Mouse (Mus musculus): Measurements from ENCODE around the gene Kctd12. TPM values are rescaled to one million over a fixed set of nuclear protein-coding genes. Genes with fewer than 3 reads are reported as not detected.

The Kctd12 gene
- total RNA-seq, 2 experiments from 2014 or later: 48.1 to 51.1 TPM

GRCm38 (mm10) chr14:102966241-102966640, 16.2 kb downstream of the Kctd12 start:
- no peak for DNase-seq (ENCODE audit: low spot score in 2 of 2)

- DNase-seq (ENCODE audit: low spot score in 2 of 2): no peak
Observed at GRCm38 (mm10) chr14:102965841-102966240, 16.6 kb downstream of the Kctd12 start.

GRCm38 (mm10) chr14:102962019-102962418, 20.4 kb downstream of the Kctd12 start:
- DNase-seq (ENCODE audit: low spot score in 2 of 2): no peak

GRCm38 (mm10) chr14:102953511-102953910, 28.9 kb downstream of the Kctd12 start:
- DNase-seq (ENCODE audit: low spot score in 2 of 2): no peak

GRCm38 (mm10) chr14:102951974-102952373, 30.5 kb downstream of the Kctd12 start:
- DNase-seq (ENCODE audit: low spot score in 2 of 2): no peak

- no peak for DNase-seq (ENCODE audit: low spot score in 2 of 2)
Observed at GRCm38 (mm10) chr14:102947796-102948195, 34.6 kb downstream of the Kctd12 start.

GRCm38 (mm10) chr14:102942222-102942843, 40.1 kb downstream of the Kctd12 start:
- DNase-seq (ENCODE audit: low spot score in 2 of 2): no peak

GRCm38 (mm10) chr14:102934878-102935277, 47.6 kb downstream of the Kctd12 start:
- DNase-seq (ENCODE audit: low spot score in 2 of 2): peak; percentile 7 to 22

GRCm38 (mm10) chr14:102930933-102931332, 51.5 kb downstream of the Kctd12 start:
- no peak for DNase-seq (ENCODE audit: low spot score in 2 of 2)

GRCm38 (mm10) chr14:102929545-102929944, 52.9 kb downstream of the Kctd12 start:
- DNase-seq (ENCODE audit: low spot score in 2 of 2): no peak

GRCm38 (mm10) chr14:102927847-102928466, 54.5 kb downstream of the Kctd12 start:
- DNase-seq (ENCODE audit: low spot score in 2 of 2): no peak

Small RNA genes within 50 kb of the gene (microRNA-seq; reads per million reads assigned to microRNA genes)
- gene Mir5130: 3.5 to 6.1 reads per million in 2 experiments

Other genes starting within 250 kb of the Kctd12 start
- gene Acod1, start 64.3 kb upstream of the Kctd12 start, total RNA-seq (2021): not detected
- gene Cln5, start 87.6 kb upstream of the Kctd12 start, total RNA-seq (2021): 10 to 100 TPM; 11.1 to 12.3 TPM
- 10 to 100 TPM; 95.1 to 97.8 TPM for gene Fbxl3, start 116.9 kb upstream of the Kctd12 start, total RNA-seq (2021)

All from left cerebral cortex, adult 18-20 months (tissue).